25 mouse cellular contexts compared by ENCODE assay signal in the genomic region with DNA sequence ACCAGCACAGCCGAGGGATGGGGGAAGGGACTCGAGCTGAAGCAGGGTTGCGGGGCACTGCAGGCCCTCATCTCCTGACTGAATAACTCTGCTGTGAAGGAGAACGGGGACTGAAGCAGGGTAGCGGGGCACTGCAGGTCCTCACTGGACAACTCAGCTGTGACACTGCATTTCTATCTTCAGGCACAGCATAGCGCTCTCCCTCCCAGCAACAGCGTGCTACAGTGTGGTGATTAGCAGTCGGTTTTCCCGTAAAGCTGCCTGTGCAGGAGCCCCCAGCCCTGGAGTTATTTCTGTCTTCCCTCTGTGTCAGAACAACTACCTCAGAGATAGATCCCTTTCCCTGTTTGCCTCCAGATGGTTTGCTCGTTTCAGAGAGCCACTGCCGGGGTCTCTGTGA. TPM values are rescaled to one million over a fixed set of nuclear protein-coding genes. Genes with fewer than 3 reads are reported as not detected.
DNase-seq lines count a peak whose midpoint lies in the region; ATAC-seq and TF ChIP-seq lines count a peak whose summit lies in the region.
"Had no signal": no experiment of that assay in that cellular context is flagged by ENCODE, and none has a peak within 500 bp of the region (broad histone marks: within the 10 kb centered on the region; RNA-seq: fewer than 3 reads in every experiment).

No protein-coding gene starts in this region.

- no peak for DNase-seq in heart, postnatal 14 days
- DNase-seq in lung, embryonic 14.5 days = peak; percentile 3
- no peak for DNase-seq in lung, postnatal 4 days
- DNase-seq in embryo, embryonic 10 days (ENCODE audit: low spot score) = peak; percentile 18
- DNase-seq in hindbrain, embryonic 14.5 days (ENCODE audit: low spot score) = no peak
- DNase-seq: adrenal gland, postnatal 25 days; B cell, adult 2 months; cerebellum, adult 18-20 months; lung, postnatal 14 days; right cerebral cortex, postnatal 14 days had no signal

- peak overlapping the region; percentile 73 for H3K27ac ChIP-seq in heart, embryonic 13.5 days (replicated peaks)
- no peak overlapping the region for H3K27ac ChIP-seq in lung, embryonic 14.5 days (ENCODE audit: low read depth)
- H3K27ac ChIP-seq in limb, embryonic 12.5 days = 0 out of 2 replicates have a peak overlapping the region, but pooled peaks have one; percentile 41
- no peak overlapping the region for H3K27ac ChIP-seq in hindbrain, embryonic 14.5 days
- H3K27ac ChIP-seq: hindbrain, embryonic 12.5 days; left cerebral cortex, adult 2 months; limb, embryonic 15.5 days; neural tube, embryonic 13.5 days; stomach, embryonic 15.5 days had no signal

- no peak; the same call in 1 of the 2 replicates for ATAC-seq in heart, embryonic 13.5 days (ENCODE audit: extremely low read depth, insufficient number of reproducible peaks, low FRiP score, low TSS enrichment)
- ATAC-seq in lung, embryonic 14.5 days (ENCODE audit: insufficient read depth) = no peak
- peak; percentile 85 for ATAC-seq in limb, embryonic 12.5 days (ENCODE audit: insufficient number of reproducible peaks, insufficient read depth, low FRiP score, low TSS enrichment, low read depth)
- ATAC-seq in hindbrain, embryonic 14.5 days (ENCODE audit: low FRiP score) = no peak
- ATAC-seq: activated CD4-positive, CD25-positive, alpha-beta regulatory T cell, adult 4 months; forebrain, embryonic 14.5 days; Patski had no signal

- H3K9ac ChIP-seq in heart, embryonic 13.5 days = peak overlapping the region; percentile 65
- no peak overlapping the region for H3K9ac ChIP-seq in lung, embryonic 14.5 days
- no peak overlapping the region for H3K9ac ChIP-seq in limb, embryonic 12.5 days (replicated peaks)
- no peak overlapping the region for H3K9ac ChIP-seq in hindbrain, embryonic 14.5 days
- H3K9ac ChIP-seq: hindbrain, embryonic 12.5 days; limb, embryonic 15.5 days; neural tube, embryonic 13.5 days; stomach, embryonic 15.5 days had no signal

- H3K36me3 ChIP-seq in heart, embryonic 13.5 days = peaks cover 5% of the 10 kb centered on the region; the same call in 1 of the 2 replicates
- H3K36me3 ChIP-seq in lung, embryonic 14.5 days (ENCODE audit: insufficient read depth) = no peaks in the 10 kb centered on the region
- H3K36me3 ChIP-seq in limb, embryonic 12.5 days = peaks cover 5% of the 10 kb centered on the region; the same call in 1 of the 2 replicates
- peaks cover 32% of the 10 kb centered on the region for H3K36me3 ChIP-seq in hindbrain, embryonic 14.5 days (replicated peaks; ENCODE audit: control insufficient read depth, insufficient read depth)

- H3K9me3 ChIP-seq in heart, embryonic 13.5 days = no peaks in the 10 kb centered on the region
- no peaks in the 10 kb centered on the region for H3K9me3 ChIP-seq in lung, embryonic 14.5 days (ENCODE audit: low read depth, low read length)
- H3K9me3 ChIP-seq in limb, embryonic 12.5 days = no peaks in the 10 kb centered on the region
- H3K9me3 ChIP-seq in hindbrain, embryonic 14.5 days (ENCODE audit: control insufficient read depth, low read length) = no peaks in the 10 kb centered on the region
- H3K9me3 ChIP-seq: hindbrain, embryonic 12.5 days; limb, embryonic 15.5 days; neural tube, embryonic 13.5 days; stomach, embryonic 15.5 days had no signal

- H3K4me1 ChIP-seq in heart, embryonic 13.5 days = peaks cover 7% of the 10 kb centered on the region
- H3K4me1 ChIP-seq in lung, embryonic 14.5 days (ENCODE audit: insufficient read depth) = no peaks in the 10 kb centered on the region
- peaks cover 8% of the 10 kb centered on the region for H3K4me1 ChIP-seq in limb, embryonic 12.5 days (replicated peaks)
- H3K4me1 ChIP-seq in hindbrain, embryonic 14.5 days (replicated peaks; ENCODE audit: control insufficient read depth, insufficient read depth, low read length) = no peaks in the 10 kb centered on the region
- H3K4me1 ChIP-seq: hindbrain, embryonic 12.5 days; neural tube, embryonic 13.5 days; stomach, embryonic 15.5 days had no signal

- no peak for TF ChIP-seq CTCF in lung, embryonic 14.5 days (IDR thresholded peaks at IDR 0.05; ENCODE audit: low read depth)

- H3K27me3 ChIP-seq in heart, embryonic 13.5 days (replicated peaks) = no peaks in the 10 kb centered on the region
- H3K27me3 ChIP-seq in lung, embryonic 14.5 days (ENCODE audit: insufficient read depth, low read length) = no peaks in the 10 kb centered on the region
- H3K27me3 ChIP-seq in limb, embryonic 12.5 days = no peaks in the 10 kb centered on the region
- no peaks in the 10 kb centered on the region for H3K27me3 ChIP-seq in hindbrain, embryonic 14.5 days (ENCODE audit: control insufficient read depth, insufficient read depth, low read length)
- H3K27me3 ChIP-seq: hindbrain, embryonic 12.5 days; limb, embryonic 15.5 days; neural tube, embryonic 13.5 days; Patski; stomach, embryonic 15.5 days had no signal

- peak overlapping the region; percentile 58 for H3K4me2 ChIP-seq in heart, embryonic 13.5 days
- H3K4me2 ChIP-seq in lung, embryonic 14.5 days = no peak overlapping the region
- 0 out of 2 replicates have a peak overlapping the region, but pooled peaks have one; percentile 8 for H3K4me2 ChIP-seq in limb, embryonic 12.5 days
- no peak overlapping the region for H3K4me2 ChIP-seq in hindbrain, embryonic 14.5 days (replicated peaks)
- H3K4me2 ChIP-seq: hindbrain, embryonic 12.5 days; limb, embryonic 15.5 days; midbrain, embryonic 11.5 days; neural tube, embryonic 13.5 days; stomach, embryonic 15.5 days had no signal

- peak overlapping the region; percentile 27 for H3K4me3 ChIP-seq in heart, embryonic 13.5 days
- no peak overlapping the region for H3K4me3 ChIP-seq in lung, embryonic 14.5 days (ENCODE audit: low read depth, low read length)
- no peak overlapping the region for H3K4me3 ChIP-seq in limb, embryonic 12.5 days (replicated peaks)
- H3K4me3 ChIP-seq in hindbrain, embryonic 14.5 days (replicated peaks; ENCODE audit: low read length) = no peak overlapping the region
- H3K4me3 ChIP-seq: erythroblast, embryonic 14.5 days; hindbrain, embryonic 12.5 days; left cerebral cortex, adult 2 months; limb, embryonic 15.5 days; neural tube, embryonic 13.5 days; stomach, embryonic 15.5 days had no signal

- intact Hi-C loops in heart, postnatal 14 days (cut with DNase I) = no loop called here

- WGBS in heart, embryonic 13.5 days = 28% methylated on average over 11 of the region's 11 CpGs
- 36% methylated on average over 11 of the region's 11 CpGs for WGBS in lung, embryonic 14.5 days
- WGBS in limb, embryonic 12.5 days = 48% methylated on average over 11 of the region's 11 CpGs
- 73% methylated on average over 11 of the region's 11 CpGs for WGBS in hindbrain, embryonic 14.5 days

RNA-seq across cellular contexts. Expression of a gene that starts 15.7 kb away (rescaled TPM):
- not detected in 2 replicates for polyA plus RNA-seq in heart, embryonic 13.5 days (2015; fragmentation: Nextera tagmentation; extraction: Ambion mirVana)
- total RNA-seq in heart, postnatal 14 days (2021) = 10 to 100 TPM in 1 of 2 experiments, under 1 TPM in 1; 0.78 to 77.9 TPM
- not detected in 2 replicates for polyA plus RNA-seq in lung, embryonic 14.5 days (2014; fragmentation: Nextera tagmentation; extraction: Ambion mirVana)
- polyA plus RNA-seq in limb, embryonic 12.5 days (2016; fragmentation: Nextera tagmentation; extraction: Ambion mirVana) = not detected in 2 replicates
- 0.16 TPM in 1 of 2 replicates, not detected in the other for polyA plus RNA-seq in hindbrain, embryonic 14.5 days (2014; fragmentation: Nextera tagmentation; extraction: Ambion mirVana)
- total RNA-seq: left cerebral cortex, adult 2 months; monocyte, adult 5-6 weeks had no signal
- polyA plus RNA-seq: activated CD4-positive, CD25-positive, alpha-beta regulatory T cell, adult 4 months; erythroblast, embryonic 14.5 days; kidney, embryonic 14.5 days; limb, embryonic 15.5 days; liver, embryonic 16.5 days; Patski; stomach, embryonic 15.5 days had no signal

RNA-seq across cellular contexts. Expression of a gene that starts 57.8 kb away (rescaled TPM):
- polyA plus RNA-seq in heart, embryonic 13.5 days (2015; fragmentation: Nextera tagmentation; extraction: Ambion mirVana) = 8.6 and 8.9 TPM in 2 replicates
- total RNA-seq in heart, postnatal 14 days (2021) = 1 to 10 TPM; 7.6 to 8.6 TPM
- polyA plus RNA-seq in lung, embryonic 14.5 days (2014; fragmentation: Nextera tagmentation; extraction: Ambion mirVana) = 15.9 and 16.2 TPM in 2 replicates
- polyA plus RNA-seq in limb, embryonic 12.5 days (2016; fragmentation: Nextera tagmentation; extraction: Ambion mirVana) = 25.3 and 25.4 TPM in 2 replicates
- 24.1 and 24.9 TPM in 2 replicates for polyA plus RNA-seq in hindbrain, embryonic 14.5 days (2014; fragmentation: Nextera tagmentation; extraction: Ambion mirVana)

Comparison
In these comparisons a context has a peak if more than half of its experiments do, and no peak if none do; other contexts are left out.
1. DNase-seq: peak in lung, embryonic 14.5 days (single experiment) and embryo, embryonic 10 days (single experiment); none in heart, postnatal 14 days (0 of 2), lung, postnatal 4 days (0 of 2) and hindbrain, embryonic 14.5 days (single experiment).
2. H3K27ac ChIP-seq: peak in heart, embryonic 13.5 days (single experiment) and limb, embryonic 12.5 days (single experiment); none in lung, embryonic 14.5 days (single experiment) and hindbrain, embryonic 14.5 days (single experiment).
3. H3K4me2 ChIP-seq: peak in heart, embryonic 13.5 days (single experiment) and limb, embryonic 12.5 days (single experiment); none in lung, embryonic 14.5 days (single experiment) and hindbrain, embryonic 14.5 days (single experiment).